Mouse (Mus musculus) intestine, embryonic 14.5 days (tissue): ENCODE results near the gene Echdc3. TPM values are rescaled to one million over a fixed set of nuclear protein-coding genes. Genes with fewer than 3 reads are reported as not detected.

Experiments
- ATAC-seq: fragments of 200-750 bp; cut with Nextera tagmentation; replicated peaks from 2 replicates; pipeline ENCODE4 v1.8.0; 2017; ENCODE audit warnings: low read depth, moderate number of reproducible peaks, moderate TSS enrichment, moderate library complexity; ENCODE audit not compliant: low FRiP score, low TSS enrichment
- DNase-seq: peaks from one replicate; pipeline ENCODE4 v3.0.0-alpha.2; 2018; ENCODE audit warnings: low spot score
- H3K27ac ChIP-seq: fragments of 300-500 bp; sonication (generic); 2 replicates; pipeline ENCODE4 v1.5.1; 2014; ENCODE audit warnings: low read depth, mild to moderate bottlenecking, control low read depth
- H3K27me3 ChIP-seq: fragments of 300-500 bp; sonication (generic); replicated peaks from 2 replicates; pipeline ENCODE4 v1.6.1; 2014; ENCODE audit warnings: low read length, control low read depth; ENCODE audit not compliant: control insufficient read depth, insufficient read depth
- H3K36me3 ChIP-seq: fragments of 300-500 bp; sonication (generic); 2 replicates; pipeline ENCODE4 v1.6.1; 2014; ENCODE audit warnings: low read length, control low read depth; ENCODE audit not compliant: control insufficient read depth, insufficient read depth
- H3K4me1 ChIP-seq: fragments of 300-500 bp; sonication (generic); replicated peaks from 2 replicates; pipeline ENCODE4 v1.6.1; 2014; ENCODE audit warnings: low read length, control low read depth, mixed read lengths; ENCODE audit not compliant: control insufficient read depth, insufficient read depth
- H3K4me2 ChIP-seq: fragments of 300-500 bp; sonication (generic); 2 replicates; pipeline ENCODE4 v1.6.1; 2014; ENCODE audit warnings: low read length
- H3K4me3 ChIP-seq: fragments of 300-500 bp; sonication (generic); 2 replicates; pipeline ENCODE4 v1.5.1; 2014; ENCODE audit warnings: low read depth, low read length, control low read depth, mixed read lengths
- H3K9ac ChIP-seq: fragments of 300-500 bp; sonication (generic); 2 replicates; pipeline ENCODE4 v1.6.1; 2014; ENCODE audit warnings: mild to moderate bottlenecking, low read length
- H3K9me3 ChIP-seq: fragments of 300-500 bp; sonication (generic); 2 replicates; pipeline ENCODE4 v1.6.1; 2016; ENCODE audit warnings: low read length, control low read depth; ENCODE audit not compliant: control insufficient read depth
- WGBS: fragments of 180-500 bp; shearing (Covaris S2); extraction: QIAGEN DNeasy Blood & Tissue Kit; methylation state at CpG from one replicate; pipeline ENCODE4 v1.1.7; 2014; 5-methylcytosine and 5-hydroxymethylcytosine counted together
- polyA plus RNA-seq: library from polyadenylated mRNA; unstranded; fragments of >200 nt; fragmentation: Nextera tagmentation; extraction: Ambion mirVana; gene quantifications from 2 replicates; pipeline ENCODE4 v1.2.1, GENCODE M21; 2014

The Echdc3 gene
- polyA plus RNA-seq = 11.1 and 11.3 TPM in 2 replicates

GRCm38 (mm10) chr2:6212724-6213511 is at the start of gene Echdc3:
Gene Echdc3 (minus strand): TSS chr2:6213033.
- peaks cover 6% of the 10 kb centered on the region; the same call in 1 of the 2 replicates for H3K4me1 ChIP-seq

DNA sequence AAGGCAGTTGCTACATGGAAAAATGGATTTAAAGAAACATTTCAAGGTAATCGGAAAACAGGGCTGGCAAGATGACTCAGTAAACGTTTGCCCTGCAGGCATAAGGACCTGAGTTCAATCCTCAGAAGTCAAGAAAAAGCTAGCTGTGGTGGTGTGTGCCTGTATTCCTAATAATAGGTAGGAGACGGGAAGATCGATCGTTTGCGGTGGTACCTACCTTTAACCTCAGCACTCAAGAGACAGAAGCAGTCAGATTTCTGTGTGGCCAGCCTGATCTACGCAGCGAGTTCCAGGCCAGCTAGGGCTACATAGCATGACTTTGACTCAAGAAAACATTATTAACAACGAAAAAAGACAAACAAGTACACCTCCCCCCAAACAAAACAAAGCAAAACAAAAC is 48.9 kb upstream of the Echdc3 start:
- Histone ChIP-seq H3K4me2 (no peak overlapping the region), H3K4me3 (no peak overlapping the region), H3K27ac (no peak overlapping the region), H3K27me3 (no peaks in the 10 kb centered on the region), H3K36me3 (no peaks in the 10 kb centered on the region), H3K9me3 (no peaks in the 10 kb centered on the region; the same call in 1 of the 2 replicates), H3K9ac (no peak overlapping the region), H3K4me1 (no peaks in the 10 kb centered on the region)
- 84% methylated on average over 9 of the region's 9 CpGs for WGBS
- no peak for ATAC-seq
- DNase-seq = no peak

More at GRCm38 (mm10) chr2:6212724-6213511, at the start of gene Echdc3:
- peak within 1 kb of the TSS; percentile 92 for H3K27ac ChIP-seq
- peak within 1 kb of the TSS; percentile 79 for H3K4me2 ChIP-seq
- ATAC-seq (peak; percentile 92), DNase-seq (peak; percentile 92)
- no peaks in the 10 kb centered on the region for H3K27me3 ChIP-seq
- no peaks in the 10 kb centered on the region for H3K36me3 ChIP-seq
- H3K9ac ChIP-seq = peak within 1 kb of the TSS; percentile 64
- peak within 1 kb of the TSS; percentile 47 for H3K4me3 ChIP-seq
- 2% methylated on average over 30 of the region's 30 CpGs for WGBS
- H3K9me3 ChIP-seq = no peaks in the 10 kb centered on the region

DNA sequence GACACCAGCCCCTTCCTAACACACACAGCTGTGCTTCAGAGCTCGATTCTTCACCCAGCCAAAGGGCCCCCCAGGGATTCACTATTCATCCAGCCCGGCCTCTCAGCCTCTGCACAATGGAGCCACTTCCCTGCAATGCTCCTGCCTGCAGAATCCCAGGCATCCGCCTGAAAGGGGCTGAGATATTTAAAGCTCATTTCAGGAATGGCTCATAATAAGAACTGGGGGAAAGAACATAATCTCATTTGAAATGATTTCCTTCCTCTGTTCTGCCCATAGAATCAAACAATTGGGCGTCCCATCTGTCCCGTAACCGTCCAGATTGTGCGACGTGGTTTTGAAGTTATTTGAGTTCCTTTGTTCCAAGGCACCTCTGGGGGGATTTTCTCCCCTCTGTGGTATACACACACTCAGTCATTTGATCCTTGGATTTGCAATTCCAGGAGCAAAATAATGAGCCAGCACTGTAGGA is 48.4 kb upstream of the Echdc3 start:
- 56% methylated on average over 8 of the region's 8 CpGs for WGBS
- no peak overlapping the region for H3K4me2 ChIP-seq
- H3K27me3 ChIP-seq = no peaks in the 10 kb centered on the region
- no peaks in the 10 kb centered on the region; the same call in 1 of the 2 replicates for H3K9me3 ChIP-seq
- H3K36me3 ChIP-seq = no peaks in the 10 kb centered on the region
- no peak overlapping the region for H3K27ac ChIP-seq
- H3K9ac ChIP-seq = no peak overlapping the region
- no peak for DNase-seq
- no peaks in the 10 kb centered on the region for H3K4me1 ChIP-seq
- no peak for ATAC-seq
- no peak overlapping the region for H3K4me3 ChIP-seq

GRCm38 (mm10) chr2:6260661-6261060 is 47.8 kb upstream of the Echdc3 start:
- no peaks in the 10 kb centered on the region for H3K36me3 ChIP-seq
- 90% methylated on average over 4 of the region's 4 CpGs for WGBS
- no peaks in the 10 kb centered on the region; the same call in 1 of the 2 replicates for H3K9me3 ChIP-seq
- H3K4me1 ChIP-seq = no peaks in the 10 kb centered on the region
- no peak overlapping the region for H3K27ac ChIP-seq
- no peak overlapping the region for H3K4me3 ChIP-seq
- ATAC-seq (no peak), DNase-seq (no peak)
- no peak overlapping the region for H3K9ac ChIP-seq
- no peak overlapping the region for H3K4me2 ChIP-seq
- H3K27me3 ChIP-seq = no peaks in the 10 kb centered on the region

GRCm38 (mm10) chr2:6259182-6259581 is 46.3 kb upstream of the Echdc3 start:
- DNase-seq = no peak
- Histone ChIP-seq H3K9ac (no peak overlapping the region), H3K9me3 (no peaks in the 10 kb centered on the region), H3K36me3 (no peaks in the 10 kb centered on the region), H3K27ac (no peak overlapping the region), H3K4me3 (no peak overlapping the region), H3K4me2 (no peak overlapping the region), H3K4me1 (no peaks in the 10 kb centered on the region), H3K27me3 (no peaks in the 10 kb centered on the region)
- ATAC-seq = no peak
- 85% methylated on average over 3 of the region's 3 CpGs for WGBS

GRCm38 (mm10) chr2:6258026-6258425 is 45.2 kb upstream of the Echdc3 start:
- no peak overlapping the region for H3K4me2 ChIP-seq
- no peaks in the 10 kb centered on the region for H3K27me3 ChIP-seq
- H3K36me3 ChIP-seq = no peaks in the 10 kb centered on the region
- H3K9me3 ChIP-seq = no peaks in the 10 kb centered on the region
- H3K4me3 ChIP-seq = no peak overlapping the region
- no peak overlapping the region for H3K9ac ChIP-seq
- H3K27ac ChIP-seq = no peak overlapping the region
- 86% methylated on average over 4 of the region's 4 CpGs for WGBS
- DNase-seq = no peak
- H3K4me1 ChIP-seq = no peaks in the 10 kb centered on the region
- ATAC-seq = no peak

- DNase-seq (no peak), ATAC-seq (no peak)
- no peaks in the 10 kb centered on the region for H3K36me3 ChIP-seq
- H3K4me2 ChIP-seq = no peak overlapping the region
- no peaks in the 10 kb centered on the region for H3K9me3 ChIP-seq
- WGBS = 69% methylated on average over 2 of the region's 2 CpGs
- H3K4me3 ChIP-seq = no peak overlapping the region
- no peaks in the 10 kb centered on the region for H3K4me1 ChIP-seq
- no peak overlapping the region for H3K9ac ChIP-seq
- no peaks in the 10 kb centered on the region for H3K27me3 ChIP-seq
- H3K27ac ChIP-seq = no peak overlapping the region
Measured at GRCm38 (mm10) chr2:6257146-6257545, 44.3 kb upstream of the Echdc3 start.

- ATAC-seq (peak; percentile 62), DNase-seq (no peak)
- no peaks in the 10 kb centered on the region for H3K9me3 ChIP-seq
- 70% methylated on average over 19 of the region's 19 CpGs for WGBS
- H3K4me3 ChIP-seq = no peak overlapping the region
- no peaks in the 10 kb centered on the region for H3K36me3 ChIP-seq
- no peak overlapping the region for H3K27ac ChIP-seq
- H3K27me3 ChIP-seq = no peaks in the 10 kb centered on the region
- no peak overlapping the region for H3K9ac ChIP-seq
- H3K4me2 ChIP-seq = no peak overlapping the region
- no peaks in the 10 kb centered on the region for H3K4me1 ChIP-seq
Measured at GRCm38 (mm10) chr2:6255989-6256841, 43.4 kb upstream of the Echdc3 start.
